Mouse (Mus musculus): Measurements from ENCODE around the gene Hadh.

Hadh gene

GRCm38 (mm10) chr3:131214841-131215240, 57.1 kb downstream of the Hadh start:
- peak in 1 of 2 experiments; percentile 11 for DNase-seq

GRCm38 (mm10) chr3:131214060-131214658, 57.7 kb downstream of the Hadh start:
- no peak for DNase-seq

GRCm38 (mm10) chr3:131212200-131212599, 59.7 kb downstream of the Hadh start:
- no peak for DNase-seq

GRCm38 (mm10) chr3:131208265-131208891, 63.5 kb downstream of the Hadh start:
- DNase-seq, result peak in 1 of 2 experiments; percentile 5

- no peak for DNase-seq
Observed at GRCm38 (mm10) chr3:131207846-131208245, 64.1 kb downstream of the Hadh start.

GRCm38 (mm10) chr3:131202311-131202710, 69.6 kb downstream of the Hadh start:
- no peak for DNase-seq

- no peak for DNase-seq
Observed at GRCm38 (mm10) chr3:131199590-131200288, 72.2 kb downstream of the Hadh start.

- no peak for DNase-seq
Observed at GRCm38 (mm10) chr3:131198991-131199390, 72.9 kb downstream of the Hadh start.

- no peak for DNase-seq
Observed at GRCm38 (mm10) chr3:131196507-131197019, 75.3 kb downstream of the Hadh start.

GRCm38 (mm10) chr3:131196050-131196449, 75.9 kb downstream of the Hadh start:
- no peak for DNase-seq

- no peak for DNase-seq
Observed at GRCm38 (mm10) chr3:131191454-131191853, 80.4 kb downstream of the Hadh start.

GRCm38 (mm10) chr3:131190671-131191367, 81.1 kb downstream of the Hadh start:
- DNase-seq, result no peak

- DNase-seq, result no peak
Observed at GRCm38 (mm10) chr3:131190239-131190638, 81.7 kb downstream of the Hadh start.

GRCm38 (mm10) chr3:131186193-131186592, 85.7 kb downstream of the Hadh start:
- DNase-seq, result no peak

Measured in lung, adult 18-20 months (tissue).